Mouse (Mus musculus) effector memory CD4-positive, alpha-beta T cell, adult 5 months (primary cell): ENCODE measurements around the gene Rnaseh2b. TPM values are rescaled to one million over a fixed set of nuclear protein-coding genes. Genes with fewer than 3 reads are reported as not detected.

ENCODE experiments used
- polyA plus RNA-seq: library from polyadenylated mRNA; unstranded; fragments of 100-300 nt; shearing (Covaris generic); gene quantifications from one replicate; pipeline ENCODE4 v1.2.1, GENCODE M21; 2017

The Rnaseh2b gene
- polyA plus RNA-seq = 18.6 TPM

DNA sequence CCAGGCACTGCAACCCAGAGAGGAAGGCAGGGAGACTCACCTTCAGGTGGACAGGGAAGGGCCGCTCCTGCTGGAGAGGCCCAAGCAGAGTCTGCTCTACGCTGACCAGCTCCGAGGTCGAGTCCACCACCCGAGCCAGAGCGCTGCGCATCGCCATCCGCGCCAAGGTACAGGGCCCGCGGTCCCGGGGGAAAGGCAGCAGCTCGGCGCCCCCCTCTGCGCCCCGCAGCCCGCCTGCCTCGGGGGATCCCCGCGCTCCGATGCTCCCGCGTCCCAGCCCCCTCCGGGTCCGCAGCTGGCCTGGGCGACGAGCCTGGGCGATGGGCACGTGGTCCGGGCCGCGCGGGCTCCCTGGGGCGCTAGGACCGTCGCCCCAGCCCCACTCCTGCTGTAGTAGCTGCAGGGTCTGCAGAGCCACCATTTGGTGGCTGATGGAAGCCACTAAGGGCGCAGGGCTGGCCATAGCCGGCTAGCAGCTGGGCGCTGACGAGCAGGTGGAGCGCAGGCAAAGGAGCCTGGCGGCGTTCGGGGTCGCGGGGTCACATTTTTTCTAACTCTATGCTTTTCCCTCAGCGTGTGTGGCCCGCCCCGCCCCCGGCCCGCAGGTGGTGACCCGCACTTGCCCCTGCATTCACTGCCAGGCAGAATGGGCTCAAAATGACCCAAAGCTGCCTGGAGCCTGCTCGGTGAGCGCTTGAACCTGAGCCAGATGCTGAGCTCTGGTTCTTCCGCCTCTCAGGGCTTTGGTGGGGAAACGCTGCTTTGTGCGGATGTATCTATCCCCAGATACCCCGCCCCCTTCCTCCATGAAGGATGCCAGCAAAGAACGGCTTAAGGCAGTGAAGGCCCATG lies at the start of gene Rnaseh2b, which contains the start of gene Dleu7:
Rnaseh2b (plus strand) TSS at position 102 of the 852 bp plus-strand sequence.
Dleu7 (minus strand) TSS at position 560 of the 852 bp plus-strand sequence.

Other genes with a start within 250 kb of the Rnaseh2b start
- not detected for gene Dleu7, start 458 bp downstream of the Rnaseh2b start, polyA plus RNA-seq
- not detected for gene Gucy1b2, start 163.7 kb downstream of the Rnaseh2b start, polyA plus RNA-seq